Mouse (Mus musculus): ENCODE results near the gene 4930539E08Rik. TPM values are rescaled to one million over a fixed set of nuclear protein-coding genes. Genes with fewer than 3 reads are reported as not detected.

Gene 4930539E08Rik
- total RNA-seq, 1 experiment from 2014 or later: 0.23 TPM

GRCm38 (mm10) chr17:28931436-28932211 is 16.5 kb upstream of the 4930539E08Rik start:
- ATAC-seq (ENCODE audit: extremely low read depth, insufficient number of reproducible peaks, low FRiP score, poor library complexity, severe bottlenecking): no peak

GRCm38 (mm10) chr17:28930392-28931074 is 15.4 kb upstream of the 4930539E08Rik start:
- no peak for ATAC-seq (ENCODE audit: extremely low read depth, insufficient number of reproducible peaks, low FRiP score, poor library complexity, severe bottlenecking)

- ATAC-seq (ENCODE audit: extremely low read depth, insufficient number of reproducible peaks, low FRiP score, poor library complexity, severe bottlenecking): no peak
Measured at GRCm38 (mm10) chr17:28929369-28929768, 14.2 kb upstream of the 4930539E08Rik start.

- no peak for ATAC-seq (ENCODE audit: extremely low read depth, insufficient number of reproducible peaks, low FRiP score, poor library complexity, severe bottlenecking)
Measured at GRCm38 (mm10) chr17:28928004-28928403, 12.9 kb upstream of the 4930539E08Rik start.

GRCm38 (mm10) chr17:28926866-28927635 is 11.9 kb upstream of the 4930539E08Rik start:
- ATAC-seq (ENCODE audit: extremely low read depth, insufficient number of reproducible peaks, low FRiP score, poor library complexity, severe bottlenecking): peak; percentile 42; the same call in 1 of the 2 replicates

- peak; percentile 61 for ATAC-seq (ENCODE audit: extremely low read depth, insufficient number of reproducible peaks, low FRiP score, poor library complexity, severe bottlenecking)
Measured at GRCm38 (mm10) chr17:28926380-28926779, 11.3 kb upstream of the 4930539E08Rik start.

- no peak for ATAC-seq (ENCODE audit: extremely low read depth, insufficient number of reproducible peaks, low FRiP score, poor library complexity, severe bottlenecking)
Measured at GRCm38 (mm10) chr17:28924957-28925595, 10.0 kb upstream of the 4930539E08Rik start.

GRCm38 (mm10) chr17:28922096-28922495 is 7.0 kb upstream of the 4930539E08Rik start:
- no peak for ATAC-seq (ENCODE audit: extremely low read depth, insufficient number of reproducible peaks, low FRiP score, poor library complexity, severe bottlenecking)

GRCm38 (mm10) chr17:28921086-28921485 is 6.0 kb upstream of the 4930539E08Rik start:
- no peak for ATAC-seq (ENCODE audit: extremely low read depth, insufficient number of reproducible peaks, low FRiP score, poor library complexity, severe bottlenecking)

GRCm38 (mm10) chr17:28916520-28916919 is 1.4 kb upstream of the 4930539E08Rik start:
- ATAC-seq (ENCODE audit: extremely low read depth, insufficient number of reproducible peaks, low FRiP score, poor library complexity, severe bottlenecking): no peak

- no peak for ATAC-seq (ENCODE audit: extremely low read depth, insufficient number of reproducible peaks, low FRiP score, poor library complexity, severe bottlenecking)
Measured at GRCm38 (mm10) chr17:28913940-28914339, 1.2 kb downstream of the 4930539E08Rik start.

GRCm38 (mm10) chr17:28913200-28913599 is 1.9 kb downstream of the 4930539E08Rik start:
- no peak for ATAC-seq (ENCODE audit: extremely low read depth, insufficient number of reproducible peaks, low FRiP score, poor library complexity, severe bottlenecking)

GRCm38 (mm10) chr17:28910139-28910538 is 5.0 kb downstream of the 4930539E08Rik start:
- no peak for ATAC-seq (ENCODE audit: extremely low read depth, insufficient number of reproducible peaks, low FRiP score, poor library complexity, severe bottlenecking)

GRCm38 (mm10) chr17:28909252-28909941 is 5.7 kb downstream of the 4930539E08Rik start:
- ATAC-seq (ENCODE audit: extremely low read depth, insufficient number of reproducible peaks, low FRiP score, poor library complexity, severe bottlenecking): peak; percentile 27; the same call in 1 of the 2 replicates

- no peak for ATAC-seq (ENCODE audit: extremely low read depth, insufficient number of reproducible peaks, low FRiP score, poor library complexity, severe bottlenecking)
Measured at GRCm38 (mm10) chr17:28907959-28908358, 7.2 kb downstream of the 4930539E08Rik start.

GRCm38 (mm10) chr17:28905377-28905916 is 9.7 kb downstream of the 4930539E08Rik start:
- no peak for ATAC-seq (ENCODE audit: extremely low read depth, insufficient number of reproducible peaks, low FRiP score, poor library complexity, severe bottlenecking)

- ATAC-seq (ENCODE audit: extremely low read depth, insufficient number of reproducible peaks, low FRiP score, poor library complexity, severe bottlenecking): peak; percentile 53
Measured at GRCm38 (mm10) chr17:28904546-28905376, 10.4 kb downstream of the 4930539E08Rik start.
